Mouse (Mus musculus) cerebellum, postnatal 25 days (tissue): ENCODE results near the gene Btbd16.

Source experiments
- DNase-seq, 2 experiments: peaks; one replicate each; pipeline ENCODE4 v3.0.0; 2021; ENCODE audit warnings: mixed read lengths in 2 of 2

The Btbd16 gene

DNA sequence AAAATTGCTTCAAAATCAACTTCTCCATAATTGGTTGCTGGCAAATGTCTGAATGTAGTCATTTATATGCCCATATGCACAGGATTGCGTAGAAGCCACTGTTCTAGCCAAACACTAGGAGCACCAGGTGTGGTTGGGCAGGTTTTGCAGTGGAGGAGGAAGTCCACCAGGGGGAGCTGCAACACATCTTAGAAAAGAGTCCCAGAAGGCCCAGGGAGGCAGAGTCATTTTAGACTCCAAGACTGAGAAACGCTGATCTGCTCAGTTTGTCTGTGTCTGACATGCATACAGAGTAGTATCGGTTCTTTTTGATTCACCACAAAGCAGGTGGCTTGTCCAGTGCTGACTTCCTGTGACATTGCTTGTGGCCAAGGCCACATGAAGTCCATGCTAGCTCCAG, 3.2 kb upstream of the Btbd16 start:
- peak; percentile 89 to 93 for DNase-seq

DNA sequence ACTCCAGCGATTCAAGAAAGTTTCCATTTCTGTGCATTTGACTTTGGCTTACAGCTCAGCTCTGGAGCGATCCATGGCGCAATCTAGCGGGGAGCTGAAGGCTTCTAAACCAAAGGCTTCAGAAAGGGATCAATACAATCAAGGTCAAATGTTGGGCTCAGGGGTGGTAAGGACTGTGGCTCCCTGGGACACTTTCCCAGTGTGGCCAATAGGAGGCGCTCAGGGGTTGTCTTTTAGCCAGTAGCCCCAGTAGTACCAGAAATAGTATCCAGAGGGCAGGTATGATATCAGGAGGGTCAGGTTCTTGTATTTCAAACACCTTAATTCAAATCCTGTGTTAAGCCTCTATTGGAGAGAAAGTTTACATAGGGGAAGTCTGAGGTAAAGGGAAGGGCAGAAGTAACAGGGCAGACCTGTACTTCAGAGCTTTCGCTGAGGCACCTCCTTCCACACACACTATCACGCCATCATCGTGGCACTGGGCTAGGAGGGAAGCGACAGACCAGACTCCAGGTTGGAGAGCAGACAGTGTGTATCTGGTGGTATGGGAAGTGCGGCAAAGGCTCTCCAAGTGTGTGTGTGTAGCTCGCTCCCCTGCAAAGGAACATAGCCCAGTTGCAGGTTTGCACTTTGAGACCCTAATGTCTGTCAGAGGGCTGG, 568 bp upstream of the Btbd16 start:
- peak; percentile 29 to 60 for DNase-seq

GRCm38 (mm10) chr7:130780866-130781419, 7.1 kb downstream of the Btbd16 start:
- DNase-seq, result no peak

- DNase-seq, result no peak
These were observed 8.7 kb downstream of the Btbd16 start for GRCm38 (mm10) chr7:130782501-130783050.

GRCm38 (mm10) chr7:130785923-130786575, 12.2 kb downstream of the Btbd16 start:
- DNase-seq, result peak in 1 of 2 experiments; percentile 25

- DNase-seq, result no peak
These were observed 12.8 kb downstream of the Btbd16 start for GRCm38 (mm10) chr7:130786708-130787107.

- DNase-seq, result no peak
These were observed 13.7 kb downstream of the Btbd16 start for GRCm38 (mm10) chr7:130787537-130787936.

DNA sequence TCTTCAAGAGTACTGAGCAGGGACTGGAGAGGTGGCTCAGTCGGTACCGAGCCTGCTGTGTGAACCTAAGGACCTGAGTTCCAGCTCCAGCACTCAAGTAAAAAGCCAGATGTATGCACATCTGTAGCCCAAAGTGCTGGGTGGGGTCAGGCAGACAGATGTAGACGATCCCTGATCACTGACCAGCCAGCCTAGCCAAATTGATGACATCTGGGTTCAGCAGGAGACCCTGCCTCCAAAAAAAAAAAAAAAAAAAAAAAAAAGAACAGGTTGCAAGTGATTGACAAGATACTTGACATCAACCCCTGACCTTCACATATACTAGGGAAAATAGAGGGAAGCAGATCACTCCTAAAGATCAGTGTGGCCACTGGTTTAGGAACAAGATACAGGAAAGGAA, 15.1 kb downstream of the Btbd16 start:
- no peak for DNase-seq

GRCm38 (mm10) chr7:130789456-130789855, 15.6 kb downstream of the Btbd16 start:
- DNase-seq, result no peak

GRCm38 (mm10) chr7:130793671-130794070, 19.8 kb downstream of the Btbd16 start:
- no peak for DNase-seq

DNA sequence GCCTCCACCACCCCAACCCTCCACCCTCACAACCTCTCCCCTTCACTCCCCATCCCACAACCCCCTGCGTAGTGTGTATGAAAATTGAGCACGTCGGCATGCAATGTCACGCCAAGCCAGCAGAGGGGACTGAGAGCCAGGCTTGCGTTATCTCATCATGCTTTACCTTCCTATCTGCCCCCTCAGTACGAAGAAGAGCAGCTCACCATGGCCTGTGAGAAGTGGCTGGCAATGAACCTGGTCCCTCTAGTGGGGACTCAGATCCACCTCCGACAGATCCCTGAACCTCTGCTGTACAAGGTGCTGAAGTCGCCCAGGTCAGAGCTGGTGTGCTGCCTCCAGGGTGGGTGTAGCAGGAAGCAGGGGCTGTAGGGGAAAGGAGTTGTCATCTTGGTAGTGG, 22.9 kb downstream of the Btbd16 start:
- no peak for DNase-seq

DNA sequence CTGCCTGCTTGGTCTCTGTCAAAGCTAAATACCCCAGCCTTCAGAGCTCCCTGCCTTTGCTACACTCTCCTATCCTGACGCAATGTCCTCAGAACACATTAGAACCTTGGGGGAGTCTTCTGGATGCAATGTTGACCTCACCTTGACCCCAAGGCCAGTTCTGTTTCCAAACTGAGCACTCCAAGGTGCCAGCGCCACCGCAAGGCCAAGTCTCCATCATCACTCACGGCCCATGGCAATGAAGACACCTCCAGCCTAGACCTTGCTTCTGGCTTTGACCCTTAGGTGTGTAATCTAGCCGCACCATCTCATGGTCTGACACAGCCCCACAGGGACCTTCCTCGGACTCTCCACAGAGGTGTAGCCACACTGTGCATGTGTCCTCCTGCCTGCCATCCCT, 23.7 kb downstream of the Btbd16 start:
- DNase-seq, result no peak

- DNase-seq, result no peak
These were observed 25.5 kb downstream of the Btbd16 start for GRCm38 (mm10) chr7:130799418-130799817.

DNA sequence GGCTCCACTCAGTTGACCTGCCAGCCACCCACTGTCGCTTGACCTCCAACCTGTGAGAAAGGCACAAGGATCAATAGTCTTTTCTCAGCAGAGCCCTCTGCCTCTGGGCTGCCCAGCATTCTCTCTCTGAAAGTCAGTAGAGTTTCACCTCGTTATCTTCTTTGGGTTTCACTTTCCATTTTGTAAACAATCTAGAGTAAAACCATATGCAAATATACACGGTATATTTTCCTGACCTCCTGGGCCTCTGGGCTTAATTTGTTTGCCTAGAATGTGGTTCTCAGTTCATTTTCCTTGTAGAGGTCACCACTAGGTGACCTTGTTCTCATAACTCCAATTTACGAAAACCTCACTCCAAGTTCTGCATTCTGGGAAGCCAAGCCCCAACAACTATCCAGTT, 26.8 kb downstream of the Btbd16 start:
- DNase-seq, result no peak

DNA sequence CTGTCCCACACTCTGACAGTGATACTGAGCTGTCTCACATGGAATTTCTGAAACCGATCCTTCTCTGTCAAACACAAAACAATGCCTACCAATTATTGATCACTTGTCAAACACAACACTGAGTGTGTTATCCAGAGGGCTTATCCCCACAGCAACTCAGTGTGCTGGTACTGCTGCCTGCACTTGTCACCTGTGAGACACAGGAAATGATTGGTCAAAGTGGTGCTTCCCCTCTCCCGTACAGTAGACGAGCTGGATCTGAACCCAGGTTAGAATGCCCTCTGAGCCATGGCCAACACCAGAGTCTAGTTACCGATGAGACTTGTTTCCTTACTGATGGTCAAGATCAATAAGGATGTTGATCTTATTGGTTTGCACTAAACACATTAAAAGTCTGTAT, 27.9 kb downstream of the Btbd16 start:
- no peak for DNase-seq

DNA sequence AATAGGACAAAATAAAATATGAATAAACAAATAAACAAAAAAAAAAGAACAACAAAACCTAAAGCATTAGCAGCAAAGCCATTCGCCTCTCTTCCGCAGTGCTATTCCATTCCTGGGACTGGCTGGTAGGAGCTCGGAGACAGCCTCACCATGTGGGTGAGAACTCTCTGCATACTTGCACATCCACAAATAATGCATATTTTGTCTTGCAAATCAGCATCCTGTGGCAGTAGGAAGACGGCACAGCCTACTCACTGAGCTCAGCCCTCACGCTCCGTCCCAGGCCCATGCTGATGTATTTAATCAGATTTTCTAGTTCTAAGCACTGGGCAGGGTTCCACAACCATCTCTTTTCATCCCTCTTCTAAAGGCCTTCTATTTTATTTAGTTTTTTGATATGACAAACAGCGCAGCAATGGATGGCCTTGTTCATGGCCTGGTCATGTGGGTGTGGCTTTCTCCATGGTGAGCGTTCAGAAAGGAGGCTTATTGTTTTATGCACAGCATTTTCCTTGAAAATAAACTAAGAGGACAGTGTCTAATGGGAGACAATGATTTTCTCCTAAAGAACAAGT, 29.5 kb downstream of the Btbd16 start:
- no peak for DNase-seq

GRCm38 (mm10) chr7:130804991-130805390, 31.1 kb downstream of the Btbd16 start:
- no peak for DNase-seq

DNA sequence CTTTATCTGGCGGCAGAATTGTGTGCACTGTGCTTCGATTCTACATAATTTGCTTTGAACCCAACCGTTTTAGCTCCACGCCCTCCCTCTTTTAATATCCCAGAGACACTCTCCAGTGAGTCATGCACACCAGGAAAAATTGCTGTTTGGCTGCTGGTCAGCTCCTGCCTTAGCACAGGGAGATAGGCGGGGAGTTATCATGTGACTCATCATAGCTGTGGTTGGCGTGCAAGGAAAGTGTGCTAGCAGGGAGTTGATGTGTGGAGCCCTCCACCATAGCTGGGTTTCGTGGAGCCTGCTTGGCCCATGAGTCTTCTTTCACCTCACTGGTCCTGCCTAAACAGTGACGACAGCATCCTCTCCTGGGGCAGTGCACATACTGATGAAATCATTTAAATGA, 33.9 kb downstream of the Btbd16 start:
- DNase-seq, result peak; percentile 58 to 74

DNA sequence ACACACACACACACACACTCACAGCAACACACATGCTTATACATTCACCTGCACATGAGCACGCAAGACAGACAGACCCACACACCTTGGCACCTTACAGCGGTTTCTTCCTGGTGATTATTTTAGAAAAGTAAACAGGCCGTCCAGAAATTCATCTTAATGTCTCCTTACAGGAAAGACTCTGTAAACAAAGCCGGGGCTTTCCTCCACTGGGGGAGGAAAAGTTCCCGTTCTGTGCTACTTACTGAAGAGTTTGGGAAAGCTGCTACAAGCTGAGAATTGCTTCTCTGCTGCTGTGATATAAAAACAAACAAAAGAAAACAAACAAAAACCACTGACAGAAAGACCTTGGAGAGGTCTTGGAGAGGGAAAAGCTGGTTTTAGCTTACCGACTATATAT, 34.8 kb downstream of the Btbd16 start:
- DNase-seq, result no peak

GRCm38 (mm10) chr7:130810238-130810637, 36.4 kb downstream of the Btbd16 start:
- no peak for DNase-seq

DNA sequence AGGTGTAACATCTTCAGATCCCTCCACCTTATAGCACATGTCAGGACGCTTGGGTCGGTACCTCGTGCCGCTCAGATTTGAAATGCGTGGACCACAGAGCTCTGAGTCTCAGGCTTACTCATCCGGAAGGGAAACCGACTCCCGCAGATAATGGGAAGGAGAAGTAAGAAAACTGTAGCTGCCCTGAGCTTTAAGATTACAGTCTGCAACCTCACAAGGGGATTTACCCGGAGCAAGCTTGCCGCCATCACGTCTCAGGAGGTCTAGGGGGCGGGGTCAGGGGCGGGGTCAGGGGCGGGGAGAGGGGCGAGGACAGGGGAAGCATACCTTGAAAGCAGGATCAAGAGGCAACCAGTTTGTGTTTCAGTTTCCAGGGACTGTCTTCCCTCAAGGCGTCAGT, 38.5 kb downstream of the Btbd16 start:
- DNase-seq, result no peak

DNA sequence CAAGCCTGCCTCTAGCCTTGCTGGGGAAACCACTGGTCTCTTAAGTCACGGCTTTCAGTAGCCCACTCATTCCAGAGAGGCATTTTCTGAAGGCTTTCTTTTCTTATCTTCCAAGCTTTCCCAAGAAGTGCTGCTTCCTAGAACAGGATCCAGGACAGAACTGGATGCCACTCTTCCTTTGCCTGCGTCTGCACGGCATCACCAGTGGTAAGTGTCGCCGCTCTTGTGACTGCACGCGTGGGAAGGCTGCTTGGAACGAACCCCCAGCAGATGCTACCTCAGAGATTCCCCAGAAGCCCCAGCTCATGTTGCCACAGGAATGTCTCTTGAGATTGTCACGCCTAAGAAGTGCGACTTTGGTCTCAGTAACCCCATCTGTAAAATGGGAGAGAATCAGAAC, 41.7 kb downstream of the Btbd16 start:
- DNase-seq, result no peak

GRCm38 (mm10) chr7:130816243-130816642, 42.4 kb downstream of the Btbd16 start:
- no peak for DNase-seq

GRCm38 (mm10) chr7:130818813-130819212, 44.9 kb downstream of the Btbd16 start:
- DNase-seq, result no peak
